In the genomic region with DNA sequence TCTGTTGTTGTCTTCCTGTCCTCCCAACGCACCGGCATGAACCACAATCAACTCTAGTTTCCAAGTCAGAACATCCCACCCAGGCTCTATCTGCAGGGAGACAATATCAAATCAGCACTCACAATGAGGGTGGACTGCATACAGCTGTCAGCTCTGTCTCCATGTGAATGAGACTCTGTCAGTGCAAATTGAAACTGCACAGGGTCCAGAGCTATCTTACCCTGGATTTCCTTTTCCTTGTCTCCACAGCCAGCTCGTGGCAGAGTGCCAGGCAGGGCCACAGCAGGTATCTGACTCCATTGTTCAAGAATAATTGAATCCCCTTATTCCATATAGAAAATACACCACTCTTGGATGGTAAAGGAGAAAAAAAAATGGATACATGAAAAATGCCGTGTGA, we compare ENCODE assay signal across 13 mouse cellular contexts.
DNase-seq lines count a peak whose midpoint lies in the region; ATAC-seq lines count a peak whose summit lies in the region.
"Had no signal": no experiment of that assay in that cellular context is flagged by ENCODE, and none has a peak within 500 bp of the region (broad histone marks: within the 10 kb centered on the region; RNA-seq: fewer than 3 reads in every experiment).

No protein-coding gene starts in this region.

- H3K27me3 ChIP-seq in heart, embryonic 14.5 days (ENCODE audit: control insufficient read depth, insufficient read depth, low read length): no peaks in the 10 kb centered on the region
- no peaks in the 10 kb centered on the region for H3K27me3 ChIP-seq in heart, embryonic 10.5 days (ENCODE audit: insufficient read depth, poor library complexity, severe bottlenecking)
- no peaks in the 10 kb centered on the region for H3K27me3 ChIP-seq in neural tube, embryonic 14.5 days (ENCODE audit: control insufficient read depth, insufficient read depth, low read length)
- H3K27me3 ChIP-seq: lung, embryonic 15.5 days had no signal

- H3K9me3 ChIP-seq in heart, embryonic 14.5 days (ENCODE audit: control insufficient read depth, low read length): no peaks in the 10 kb centered on the region
- H3K9me3 ChIP-seq in heart, embryonic 10.5 days: no peaks in the 10 kb centered on the region
- H3K9me3 ChIP-seq in neural tube, embryonic 14.5 days (ENCODE audit: control insufficient read depth, low read length): no peaks in the 10 kb centered on the region
- H3K9me3 ChIP-seq: limb, embryonic 10.5 days; lung, embryonic 15.5 days had no signal

- WGBS in heart, embryonic 14.5 days: 32% methylated on average over 4 of the region's 4 CpGs
- WGBS in heart, embryonic 10.5 days: 47% methylated on average over 4 of the region's 4 CpGs
- WGBS in neural tube, embryonic 14.5 days: 62% methylated on average over 4 of the region's 4 CpGs

- H3K27ac ChIP-seq in heart, embryonic 14.5 days (replicated peaks in 1 of 2; ENCODE audit: control insufficient read depth in 1 of 2, insufficient read depth in 1 of 2, low read depth in 2 of 2, low read length in 2 of 2): no peak overlapping the region
- no peak overlapping the region for H3K27ac ChIP-seq in heart, embryonic 10.5 days
- 0 out of 2 replicates have a peak overlapping the region, but pooled peaks have one; percentile 4 for H3K27ac ChIP-seq in neural tube, embryonic 14.5 days (ENCODE audit: low read depth, low read length)
- H3K27ac ChIP-seq: layer of hippocampus, adult 2 months; limb, embryonic 10.5 days; lung, embryonic 15.5 days had no signal

- peak; percentile 3 for DNase-seq in adrenal gland, adult 2 months
- no peak for DNase-seq in adrenal gland, postnatal 4 days (ENCODE audit: low spot score in 2 of 2)
- no peak for DNase-seq in heart, embryonic 10.5 days (ENCODE audit: low spot score)
- peak; percentile 8 for DNase-seq in retina, postnatal 1 day
- DNase-seq in retina, embryonic 14.5 days (ENCODE audit: low spot score): no peak
- DNase-seq: thymus, postnatal 36 days had no signal

- ATAC-seq in heart, embryonic 14.5 days (ENCODE audit: insufficient number of reproducible peaks, insufficient read depth, low FRiP score, low read depth): no peak
- ATAC-seq in neural tube, embryonic 14.5 days (ENCODE audit: low read depth): no peak
- ATAC-seq in megakaryocyte progenitor cell, adult 5-6 weeks (replicated peaks; ENCODE audit: poor library complexity): no peak
- ATAC-seq: activated CD4-positive, CD25-positive, alpha-beta regulatory T cell, adult 4 months had no signal

- H3K4me1 ChIP-seq in heart, embryonic 14.5 days (ENCODE audit: control insufficient read depth in 2 of 2, insufficient read depth in 2 of 2, low read length in 2 of 2): peaks cover 2 to 7% of the 10 kb centered on the region in 2 experiments; a peak in 3 of 4 replicates
- H3K4me1 ChIP-seq in heart, embryonic 10.5 days: no peaks in the 10 kb centered on the region
- peaks cover 10% of the 10 kb centered on the region; the same call in 1 of the 2 replicates for H3K4me1 ChIP-seq in neural tube, embryonic 14.5 days (ENCODE audit: control insufficient read depth, insufficient read depth, low read length)
- H3K4me1 ChIP-seq: limb, embryonic 10.5 days; lung, embryonic 15.5 days had no signal

- no peak overlapping the region for H3K9ac ChIP-seq in heart, embryonic 14.5 days (ENCODE audit: low read length)
- no peak overlapping the region for H3K9ac ChIP-seq in neural tube, embryonic 14.5 days (replicated peaks; ENCODE audit: low read depth, low read length)
- H3K9ac ChIP-seq: lung, embryonic 15.5 days had no signal

- no peaks in the 10 kb centered on the region for H3K36me3 ChIP-seq in heart, embryonic 14.5 days (ENCODE audit: control insufficient read depth, insufficient read depth, low read length)
- H3K36me3 ChIP-seq in heart, embryonic 10.5 days: no peaks in the 10 kb centered on the region
- H3K36me3 ChIP-seq in neural tube, embryonic 14.5 days (ENCODE audit: control insufficient read depth, insufficient read depth, low read length): no peaks in the 10 kb centered on the region
- H3K36me3 ChIP-seq: limb, embryonic 10.5 days; lung, embryonic 15.5 days had no signal

- H3K4me3 ChIP-seq in heart, embryonic 14.5 days (ENCODE audit: control insufficient read depth in 1 of 2, insufficient read depth in 1 of 2, low read depth in 1 of 2, low read length in 2 of 2): no peak overlapping the region
- H3K4me3 ChIP-seq in heart, embryonic 10.5 days: no peak overlapping the region
- no peak overlapping the region for H3K4me3 ChIP-seq in neural tube, embryonic 14.5 days (ENCODE audit: low read depth, low read length)
- H3K4me3 ChIP-seq: layer of hippocampus, adult 2 months; limb, embryonic 10.5 days; lung, embryonic 15.5 days had no signal

- 0 out of 2 replicates have a peak overlapping the region, but pooled peaks have one; percentile 5 for H3K4me2 ChIP-seq in heart, embryonic 14.5 days (ENCODE audit: low read length)
- H3K4me2 ChIP-seq in neural tube, embryonic 14.5 days (ENCODE audit: low read depth, low read length): no peak overlapping the region
- H3K4me2 ChIP-seq: lung, embryonic 15.5 days had no signal

Comparison
In these comparisons a context has a peak if more than half of its experiments do, and no peak if none do; other contexts are left out.
1. DNase-seq: peak in adrenal gland, adult 2 months (single experiment) and retina, postnatal 1 day (single experiment); none in adrenal gland, postnatal 4 days (0 of 2), heart, embryonic 10.5 days (single experiment) and retina, embryonic 14.5 days (single experiment).